Mouse (Mus musculus) cerebellum, adult 11 months (tissue): ENCODE measurements around the gene Gpx5.

Source experiments
- DNase-seq: peaks from one replicate; pipeline ENCODE4 v3.0.0; 2022

The Gpx5 gene

GRCm38 (mm10) chr13:21292631-21293030 lies at the start of gene Gpx5:
Gpx5 (minus strand) TSS chr13:21292731.
- no peak for DNase-seq

- DNase-seq, result no peak
Observed at GRCm38 (mm10) chr13:21327424-21327823, 34.9 kb upstream of the Gpx5 start.

GRCm38 (mm10) chr13:21326657-21327211 lies 34.2 kb upstream of the Gpx5 start:
- peak; percentile 70 for DNase-seq

- no peak for DNase-seq
Observed at GRCm38 (mm10) chr13:21326191-21326590, 33.7 kb upstream of the Gpx5 start.

- DNase-seq, result no peak
Observed at GRCm38 (mm10) chr13:21323405-21323804, 30.9 kb upstream of the Gpx5 start.

- peak; percentile 56 for DNase-seq
Observed at GRCm38 (mm10) chr13:21322509-21323375, 30.2 kb upstream of the Gpx5 start.

GRCm38 (mm10) chr13:21321890-21322494 lies 29.5 kb upstream of the Gpx5 start:
- no peak for DNase-seq

GRCm38 (mm10) chr13:21320262-21320661 lies 27.7 kb upstream of the Gpx5 start:
- no peak for DNase-seq

GRCm38 (mm10) chr13:21313903-21314302 lies 21.4 kb upstream of the Gpx5 start:
- no peak for DNase-seq

GRCm38 (mm10) chr13:21312854-21313253 lies 20.3 kb upstream of the Gpx5 start:
- no peak for DNase-seq

GRCm38 (mm10) chr13:21311926-21312325 lies 19.4 kb upstream of the Gpx5 start, which contains the start of gene Gpx6:
Gpx6 (plus strand) TSS chr13:21312125.
- no peak for DNase-seq

- DNase-seq, result no peak
Observed at GRCm38 (mm10) chr13:21309788-21310187, 17.3 kb upstream of the Gpx5 start.

GRCm38 (mm10) chr13:21304483-21305066 lies 12.0 kb upstream of the Gpx5 start:
- DNase-seq, result no peak

- no peak for DNase-seq
Observed at GRCm38 (mm10) chr13:21298557-21298956, 6.0 kb upstream of the Gpx5 start.

- DNase-seq, result peak; percentile 84
Observed at GRCm38 (mm10) chr13:21279559-21279958, 13.0 kb downstream of the Gpx5 start.

- DNase-seq, result no peak
Observed at GRCm38 (mm10) chr13:21279076-21279475, 13.5 kb downstream of the Gpx5 start.

- no peak for DNase-seq
Observed at GRCm38 (mm10) chr13:21276551-21276950, 16.0 kb downstream of the Gpx5 start.

GRCm38 (mm10) chr13:21275815-21276550 lies 16.5 kb downstream of the Gpx5 start:
- peak; percentile 87 for DNase-seq

GRCm38 (mm10) chr13:21275021-21275814 lies 17.3 kb downstream of the Gpx5 start:
- peak; percentile 22 for DNase-seq

GRCm38 (mm10) chr13:21268262-21268661 lies 24.3 kb downstream of the Gpx5 start:
- no peak for DNase-seq

- no peak for DNase-seq
Observed at GRCm38 (mm10) chr13:21267541-21267940, 25.0 kb downstream of the Gpx5 start.

- no peak for DNase-seq
Observed at GRCm38 (mm10) chr13:21265736-21266135, 26.8 kb downstream of the Gpx5 start.
